9 mouse cellular contexts compared by ENCODE assay signal in the genomic region with DNA sequence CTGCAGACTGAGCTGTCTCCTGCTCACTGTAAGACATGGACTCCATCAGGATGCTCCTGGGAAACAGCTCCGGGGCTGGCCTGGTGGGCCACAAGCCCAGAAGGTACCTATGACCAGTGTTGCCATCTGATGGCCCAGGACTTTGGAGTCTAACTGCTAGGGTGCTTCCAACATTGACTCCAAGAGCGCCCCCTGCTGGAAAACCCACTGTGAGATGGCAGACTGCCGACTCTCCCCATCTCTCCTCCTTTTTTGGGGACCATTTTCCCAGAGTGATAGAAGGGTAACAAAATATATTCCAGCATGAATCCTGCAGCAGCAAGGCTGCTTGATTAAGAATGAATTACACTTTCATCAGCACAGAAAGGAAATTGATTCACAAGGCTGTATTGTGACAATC. TPM values are rescaled to one million over a fixed set of nuclear protein-coding genes. Genes with fewer than 3 reads are reported as not detected.
DNase-seq lines count a peak whose midpoint lies in the region.
"Had no signal": no experiment of that assay in that cellular context is flagged by ENCODE, and none has a peak within 500 bp of the region (broad histone marks: within the 10 kb centered on the region; RNA-seq: fewer than 3 reads in every experiment).

No protein-coding gene starts in this region.

- no peaks in the 10 kb centered on the region for H3K27me3 ChIP-seq in heart, embryonic 10.5 days (ENCODE audit: insufficient read depth, poor library complexity, severe bottlenecking)
- H3K27me3 ChIP-seq: limb, embryonic 15.5 days had no signal

- no peak overlapping the region for H3K4me3 ChIP-seq in heart, embryonic 10.5 days
- H3K4me3 ChIP-seq: limb, embryonic 15.5 days had no signal

- no peaks in the 10 kb centered on the region for H3K4me1 ChIP-seq in heart, embryonic 10.5 days
- H3K4me1 ChIP-seq: limb, embryonic 15.5 days had no signal

- intact Hi-C loops in heart, postnatal 36 days (cut with DNase I), result loop anchor here (5.0 kb wide), 2 partner anchors 276 to 336 kb away; no protein-coding TSS in a partner anchor

- 37% methylated on average over 3 of the region's 3 CpGs for WGBS in heart, embryonic 10.5 days

- H3K9me3 ChIP-seq in heart, embryonic 10.5 days, result no peaks in the 10 kb centered on the region
- H3K9me3 ChIP-seq: limb, embryonic 15.5 days had no signal

- H3K36me3 ChIP-seq in heart, embryonic 10.5 days, result peaks cover 48% of the 10 kb centered on the region

- H3K27ac ChIP-seq in heart, embryonic 10.5 days, result no peak overlapping the region
- H3K27ac ChIP-seq: limb, embryonic 15.5 days had no signal

- peak; percentile 54 to 72 for DNase-seq in heart, postnatal 36 days
- no peak for DNase-seq in heart, embryonic 10.5 days (ENCODE audit: low spot score)
- DNase-seq in MEL-GATA-1-ER (ENCODE audit: extremely low read depth, low read depth), result peak; percentile 17
- DNase-seq in cerebellum, adult 8-10 months, result peak; percentile 66
- peak; percentile 64 for DNase-seq in gastrocnemius, postnatal 10 days
- DNase-seq in left cerebral cortex, adult 18-20 months (ENCODE audit: low spot score in 2 of 2), result peak; percentile 63 to 84
- DNase-seq in neural tube, embryonic 10.5 days (ENCODE audit: extremely low spot score, low spot score), result peak; percentile 72
- DNase-seq in thymus, postnatal 25 days, result peak; percentile 54

RNA-seq across cellular contexts. Expression of a gene that starts 26.3 kb away (rescaled TPM):
- not detected for total RNA-seq in heart, postnatal 36 days (2021)
- 0.11 and 0.15 TPM in 2 replicates for polyA plus RNA-seq in heart, embryonic 10.5 days (2016; fragmentation: Nextera tagmentation; extraction: Ambion mirVana)
- total RNA-seq in gastrocnemius, postnatal 10 days (2021), result 1 to 10 TPM in 1 of 2 experiments, under 1 TPM in 1; 0.56 to 1.1 TPM
- total RNA-seq in left cerebral cortex, adult 18-20 months (2021), result 10 to 100 TPM; 30.7 to 33.7 TPM

Comparison
In these comparisons a context has a peak if more than half of its experiments do, and no peak if none do; other contexts are left out.
1. RNA of a gene that starts 26.3 kb away (total RNA-seq): 30.7 to 33.7 TPM in left cerebral cortex, adult 18-20 months; 0.56 to 1.1 TPM in gastrocnemius, postnatal 10 days and not detected in heart, postnatal 36 days; every median in the first group is over 10 times any median in the second.